Mouse (Mus musculus): ENCODE measurements at regions not wholly inside any gene's neighbourhood (a gene's known extent, or its start where the extent isn't known, plus 50 kb on each side); places are given as distances from the start of the nearest gene placed in this dataset.

DNA sequence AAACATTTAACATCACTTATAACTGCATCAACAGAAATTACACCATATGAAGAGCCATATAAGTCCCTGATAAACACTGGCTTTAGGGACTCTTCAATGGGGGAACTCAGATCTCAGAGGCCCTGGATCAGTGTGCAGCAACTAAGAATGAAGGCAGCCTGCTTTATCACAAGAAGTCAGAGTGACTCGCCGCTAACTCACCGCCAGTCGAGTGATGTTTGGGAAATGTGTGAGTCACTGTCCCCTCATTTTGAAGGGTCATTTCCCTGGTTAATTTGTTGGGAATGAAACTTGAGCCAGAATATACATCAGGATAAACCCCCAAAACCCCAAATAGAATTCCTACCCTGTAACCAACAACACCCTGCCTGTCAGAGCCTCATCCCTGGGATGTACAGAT is 208.5 kb upstream of the Spdye4c start:
- TF ChIP-seq CHD2 (IDR thresholded peaks at IDR 0.05; ENCODE audit: low read depth, low read length) (no peak), HCFC1 (IDR thresholded peaks at IDR 0.05; ENCODE audit: borderline replicate concordance, insufficient read depth, low read length) (no peak), ZC3H11A (IDR thresholded peaks at IDR 0.05; ENCODE audit: borderline replicate concordance, low read depth, low read length) (no peak), MAFK (IDR thresholded peaks at IDR 0.05; ENCODE audit: insufficient read depth, low read depth, low read length) (no peak), ZNF384 (IDR thresholded peaks at IDR 0.05; ENCODE audit: low read depth, low read length) (no peak)
